Mouse (Mus musculus) megakaryocyte, embryonic 14.5 days (primary cell): ENCODE results near the gene H2al1m. TPM values are rescaled to one million over a fixed set of nuclear protein-coding genes. Genes with fewer than 3 reads are reported as not detected.
"Not testable (repeated sequence)": the region's sequence is repeated elsewhere in the genome, so short reads cannot be mapped to it uniquely, and the experiment has no call there.

Experiments used
- H3K27me3 ChIP-seq: replicated peaks from 2 replicates; pipeline ENCODE3; 2012; ENCODE audit warnings: inconsistent platforms
- H3K36me3 ChIP-seq: replicated peaks from 2 replicates; pipeline ENCODE3; 2012; ENCODE audit warnings: low read length, inconsistent platforms, mixed read lengths
- H3K4me1 ChIP-seq: 2 replicates; pipeline ENCODE4 v1.6.1; 2012; ENCODE audit warnings: inconsistent platforms
- H3K4me3 ChIP-seq: replicated peaks from 2 replicates; pipeline ENCODE3; 2012; ENCODE audit warnings: moderate library complexity, mild to moderate bottlenecking, inconsistent platforms
- H3K9me3 ChIP-seq: 2 replicates; pipeline ENCODE4 v1.6.1; 2012; ENCODE audit warnings: inconsistent platforms
- FLI1 ChIP-seq: IDR thresholded peaks from 2 replicates; pipeline ENCODE4 v1.6.1; 2012; ENCODE audit warnings: low read length, inconsistent platforms, mixed read lengths
- GATA1 ChIP-seq: IDR thresholded peaks from 3 replicates; pipeline ENCODE4 v1.6.1; 2012; ENCODE audit warnings: mixed read lengths, low read length, inconsistent platforms, borderline replicate concordance
- polyA plus RNA-seq: library from polyadenylated mRNA; stranded (reverse); fragments of >175 nt; gene quantifications from 2 replicates; pipeline ENCODE4 v1.2.3, GENCODE M21; 2012; ENCODE audit warnings: low replicate concordance; ENCODE audit not compliant: insufficient read depth

The H2al1m gene
- polyA plus RNA-seq, 1 experiment = not detected

DNA sequence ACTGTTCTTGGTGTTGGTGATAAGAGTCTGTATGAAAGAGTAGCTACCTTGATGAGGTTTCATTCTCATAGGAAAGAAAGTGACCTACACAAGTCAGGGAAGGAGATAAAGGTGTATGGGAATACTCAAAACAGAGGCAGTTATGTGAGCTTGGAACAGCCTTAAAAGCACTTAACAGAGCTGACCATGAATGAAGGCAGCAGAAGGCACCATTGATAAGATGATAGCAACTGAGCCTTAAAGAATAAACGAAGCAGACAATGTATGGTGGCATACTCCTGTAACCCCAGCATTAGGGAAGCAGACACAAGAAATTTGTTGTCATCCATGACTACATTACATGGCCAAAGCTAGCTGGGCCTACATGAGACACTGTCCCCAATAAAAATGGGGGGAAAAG, 19.9 kb downstream of the H2al1m start:
- TF ChIP-seq FLI1 = no peak
- TF ChIP-seq GATA1 = no peak
- Histone ChIP-seq H3K9me3 (no peaks in the 10 kb centered on the region), H3K4me1 (peaks cover 15% of the 10 kb centered on the region), H3K4me3 (no peak overlapping the region), H3K27me3 (no peaks in the 10 kb centered on the region), H3K36me3 (no peaks in the 10 kb centered on the region)

DNA sequence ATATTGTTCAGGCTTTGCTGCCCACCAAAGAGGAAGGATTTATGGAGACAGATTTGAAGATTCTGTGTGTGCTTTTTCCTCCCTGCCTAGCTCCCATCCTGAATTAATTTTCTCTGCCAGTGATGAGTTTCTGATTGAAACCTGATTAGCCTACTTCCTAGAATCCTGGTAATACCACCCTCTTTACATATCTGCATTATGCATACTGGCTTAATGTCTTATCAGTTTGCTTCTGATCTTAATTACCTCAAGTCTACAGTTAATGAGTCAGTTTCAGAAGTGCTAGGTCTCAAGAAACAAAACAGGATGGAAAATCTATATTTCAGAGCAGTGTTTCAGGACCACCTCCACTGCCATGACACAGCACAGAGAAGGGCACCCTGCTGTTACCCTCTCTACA, 32.9 kb downstream of the H2al1m start:
- not testable (repeated sequence) for H3K9me3 ChIP-seq, H3K4me1 ChIP-seq, H3K36me3 ChIP-seq, H3K4me3 ChIP-seq, H3K27me3 ChIP-seq

- H3K4me1 ChIP-seq, H3K4me3 ChIP-seq, H3K27me3 ChIP-seq, H3K36me3 ChIP-seq: not testable (repeated sequence)
- H3K9me3 ChIP-seq = peaks cover 11% of the 10 kb centered on the region
Observed at GRCm38 (mm10) chrX:9327954-9328353, 44.4 kb downstream of the H2al1m start.

- not testable (repeated sequence) for H3K4me3 ChIP-seq, H3K27me3 ChIP-seq, H3K36me3 ChIP-seq, H3K4me1 ChIP-seq
- peaks cover 11% of the 10 kb centered on the region for H3K9me3 ChIP-seq
Observed at GRCm38 (mm10) chrX:9332366-9332962, 48.9 kb downstream of the H2al1m start.

GRCm38 (mm10) chrX:9333035-9333434, 49.5 kb downstream of the H2al1m start:
- not testable (repeated sequence) for H3K36me3 ChIP-seq, H3K4me3 ChIP-seq, H3K4me1 ChIP-seq, H3K27me3 ChIP-seq
- peaks cover 11% of the 10 kb centered on the region for H3K9me3 ChIP-seq

Other genes starting within 250 kb of the H2al1m start
- gene Fthl17f, start 220.7 kb upstream of the H2al1m start, polyA plus RNA-seq = not detected in 2 replicates
- not detected in 2 replicates for gene 4930402K13Rik, start 179.2 kb upstream of the H2al1m start, polyA plus RNA-seq
- 0.07 and 0.41 TPM in 2 replicates for gene Lancl3, start 83.9 kb upstream of the H2al1m start, polyA plus RNA-seq
- gene Gm14862, start 26.9 kb upstream of the H2al1m start, polyA plus RNA-seq = not detected in 2 replicates
- 0.53 and 0.78 TPM in 2 replicates for gene Xk, start 11.0 kb upstream of the H2al1m start, polyA plus RNA-seq
- gene H2al1k, start 66.9 kb downstream of the H2al1m start, polyA plus RNA-seq = not detected in 2 replicates
- 2.4 TPM in 1 of 2 replicates, not detected in the other for gene Cybb, start 204.0 kb downstream of the H2al1m start, polyA plus RNA-seq